Mouse (Mus musculus): Measurements from ENCODE around the gene Cct7. TPM values are rescaled to one million over a fixed set of nuclear protein-coding genes. Genes with fewer than 3 reads are reported as not detected.

Cct7 gene
- total and polyA plus RNA-seq, 2 experiments from 2014 or later = 273 to 552 TPM

DNA sequence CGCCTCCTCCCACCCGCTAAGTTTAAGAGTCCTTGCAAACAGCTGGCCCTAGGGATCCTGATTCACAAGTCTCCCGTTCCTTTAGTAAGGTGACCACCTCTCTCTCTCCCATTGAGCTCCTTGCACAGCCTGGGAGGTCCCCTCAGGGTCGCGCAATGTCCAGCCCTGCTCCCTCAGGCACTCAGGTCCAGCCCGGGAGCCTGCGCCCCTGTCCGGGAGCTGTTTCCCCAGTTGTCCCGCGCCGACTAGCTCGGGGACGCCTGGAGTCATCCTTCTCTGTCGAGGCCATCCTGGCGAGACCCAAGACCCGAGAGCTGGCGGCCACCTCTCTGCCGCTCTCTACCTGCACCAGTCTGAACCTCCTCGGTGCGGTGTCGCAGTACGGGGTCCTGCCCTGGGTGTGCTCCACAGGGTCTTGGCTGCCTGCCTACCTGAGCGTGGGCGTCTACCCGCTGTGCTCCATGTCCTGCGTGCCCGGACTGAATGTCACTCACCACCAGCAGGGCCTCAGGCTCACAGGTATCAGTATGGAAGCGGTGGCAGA is 27.4 kb upstream of the Cct7 start, which contains the start of gene Noto:
Gene Noto, plus strand, starts transcription at position 51 of the 544 bp plus-strand sequence.
- no peaks in the 10 kb centered on the region for H3K4me1 ChIP-seq (ENCODE audit: insufficient read depth)
- ATAC-seq = no peak
- H3K27me3 ChIP-seq (ENCODE audit: insufficient read depth, low read length) = peaks cover 5% of the 10 kb centered on the region; the same call in 1 of the 2 replicates
- H3K36me3 ChIP-seq (ENCODE audit: insufficient read depth) = no peaks in the 10 kb centered on the region
- no peak within 1 kb of the TSS for H3K27ac ChIP-seq (ENCODE audit: low read depth, low read length)
- no peak for DNase-seq
- TF ChIP-seq CTCF (IDR thresholded peaks at IDR 0.05; ENCODE audit: low read depth) = no peak
- no peaks in the 10 kb centered on the region for H3K9me3 ChIP-seq (ENCODE audit: low read length)
- H3K9ac ChIP-seq = no peak within 1 kb of the TSS
- H3K4me3 ChIP-seq (ENCODE audit: low read depth, low read length) = no peak within 1 kb of the TSS
- H3K4me2 ChIP-seq (ENCODE audit: low read depth) = no peak within 1 kb of the TSS
- WGBS = 18% methylated on average over 28 of the region's 28 CpGs

DNA sequence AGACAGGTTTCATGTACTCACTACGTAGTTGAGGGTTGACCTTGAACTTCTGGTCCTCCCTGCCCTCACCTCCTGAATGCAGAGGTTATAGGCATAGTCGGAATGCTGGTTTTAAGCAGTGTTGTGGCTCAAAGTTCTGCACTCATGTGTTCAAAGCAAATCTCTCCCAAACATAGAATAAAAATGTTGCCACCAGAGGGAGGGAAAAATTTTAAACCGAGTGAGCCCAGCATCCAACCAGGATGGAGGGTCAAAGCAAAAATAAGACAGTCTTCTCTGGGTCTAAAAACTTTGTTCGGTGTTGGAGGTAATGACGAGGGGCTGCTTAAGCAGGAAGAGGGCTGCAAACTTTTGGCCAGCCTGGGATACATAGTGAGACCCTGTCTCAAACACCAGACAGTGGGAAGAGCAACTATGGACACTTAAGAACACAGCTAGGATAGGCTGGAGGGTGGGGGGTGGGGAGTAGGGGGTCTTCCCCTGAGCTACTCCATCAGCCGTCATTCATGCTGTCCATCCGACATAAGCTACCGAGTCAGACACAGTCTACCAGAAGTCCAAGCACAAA is 20.0 kb upstream of the Cct7 start:
- Histone ChIP-seq H3K4me1 (ENCODE audit: insufficient read depth) (no peaks in the 10 kb centered on the region; the same call in none of the 2 replicates), H3K4me2 (ENCODE audit: low read depth) (peak overlapping the region; percentile 87), H3K27ac (ENCODE audit: low read depth, low read length) (no peak overlapping the region), H3K36me3 (ENCODE audit: insufficient read depth) (no peaks in the 10 kb centered on the region), H3K9me3 (ENCODE audit: low read length) (no peaks in the 10 kb centered on the region), H3K27me3 (ENCODE audit: insufficient read depth, low read length) (no peaks in the 10 kb centered on the region), H3K4me3 (ENCODE audit: low read depth, low read length) (peak overlapping the region; percentile 76), H3K9ac (peak overlapping the region; percentile 70)
- peak; percentile 28; the same call in 1 of the 2 replicates for TF ChIP-seq CTCF (IDR thresholded peaks at IDR 0.05; ENCODE audit: low read depth)
- WGBS = 42% methylated on average over 8 of the region's 8 CpGs
- DNase-seq (peak; percentile 8), ATAC-seq (peak; percentile 69)

DNA sequence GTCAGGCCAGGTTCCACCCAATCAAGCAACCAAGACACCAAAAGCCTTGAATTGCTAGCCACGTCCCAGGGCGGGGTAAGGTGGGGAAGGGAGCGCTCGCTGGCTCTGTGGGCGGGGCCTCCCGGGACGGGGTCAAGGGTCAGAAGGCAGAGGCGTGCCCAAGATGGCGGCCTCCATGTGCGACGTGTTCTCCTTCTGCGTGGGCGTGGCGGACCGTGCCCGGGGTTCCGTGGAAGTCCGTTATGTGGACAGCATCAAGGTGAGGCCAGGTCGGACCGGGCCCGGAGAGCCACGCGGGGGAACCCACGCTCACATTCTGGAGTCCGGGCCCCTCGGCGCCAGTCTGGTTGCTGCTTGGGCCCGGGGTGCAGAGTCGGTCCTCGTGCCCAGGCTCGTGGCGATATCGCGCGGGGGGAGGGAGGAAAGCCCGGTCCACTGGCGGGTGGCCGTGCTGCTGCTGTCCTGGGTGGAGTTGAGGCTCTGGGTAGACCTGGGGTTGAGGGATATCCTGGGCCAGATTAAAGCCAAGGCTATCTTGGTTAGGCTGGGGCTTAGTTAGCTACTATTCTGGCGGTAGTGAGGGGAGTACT is 19.4 kb upstream of the Cct7 start, which contains the start of gene Smyd5:
Gene Smyd5, plus strand, starts transcription at position 148 of the 590 bp plus-strand sequence.
- no peaks in the 10 kb centered on the region for H3K9me3 ChIP-seq (ENCODE audit: low read length)
- no peaks in the 10 kb centered on the region for H3K27me3 ChIP-seq (ENCODE audit: insufficient read depth, low read length)
- no peak for TF ChIP-seq CTCF (IDR thresholded peaks at IDR 0.05; ENCODE audit: low read depth)
- no peaks in the 10 kb centered on the region; the same call in none of the 2 replicates for H3K4me1 ChIP-seq (ENCODE audit: insufficient read depth)
- under 1% methylated on average over 39 of the region's 39 CpGs for WGBS
- peak within 1 kb of the TSS; percentile 76 for H3K4me3 ChIP-seq (ENCODE audit: low read depth, low read length)
- peak within 1 kb of the TSS; percentile 87 for H3K4me2 ChIP-seq (ENCODE audit: low read depth)
- H3K9ac ChIP-seq = peak within 1 kb of the TSS; percentile 70
- DNase-seq = peak; percentile 80
- 0 out of 2 replicates have a peak within 1 kb of the TSS, but pooled peaks have one; percentile 35 for H3K27ac ChIP-seq (ENCODE audit: low read depth, low read length)
- no peaks in the 10 kb centered on the region for H3K36me3 ChIP-seq (ENCODE audit: insufficient read depth)
- ATAC-seq = peak; percentile 90

DNA sequence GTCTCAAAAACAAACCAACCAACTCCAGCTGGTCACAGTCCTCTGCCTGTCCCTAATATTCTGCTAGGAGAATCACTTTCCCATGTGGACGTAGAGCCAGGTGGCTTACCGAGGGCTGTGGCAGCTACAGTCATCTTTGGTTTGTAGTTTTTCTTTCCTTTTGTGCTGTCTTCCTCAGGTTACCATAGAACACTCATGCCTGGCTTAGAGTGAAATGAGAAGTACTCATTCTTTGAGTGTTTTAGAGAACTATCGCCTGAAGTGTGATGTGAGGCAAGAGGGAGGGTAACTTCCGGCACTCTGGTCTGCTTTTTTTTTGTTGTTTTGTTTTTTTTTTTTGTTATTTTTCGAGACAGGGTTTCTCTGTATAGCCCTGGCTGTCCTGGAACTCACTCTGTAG is 17.4 kb upstream of the Cct7 start:
- WGBS = 82% methylated on average over 5 of the region's 5 CpGs
- H3K9me3 ChIP-seq (ENCODE audit: low read length) = no peaks in the 10 kb centered on the region

DNA sequence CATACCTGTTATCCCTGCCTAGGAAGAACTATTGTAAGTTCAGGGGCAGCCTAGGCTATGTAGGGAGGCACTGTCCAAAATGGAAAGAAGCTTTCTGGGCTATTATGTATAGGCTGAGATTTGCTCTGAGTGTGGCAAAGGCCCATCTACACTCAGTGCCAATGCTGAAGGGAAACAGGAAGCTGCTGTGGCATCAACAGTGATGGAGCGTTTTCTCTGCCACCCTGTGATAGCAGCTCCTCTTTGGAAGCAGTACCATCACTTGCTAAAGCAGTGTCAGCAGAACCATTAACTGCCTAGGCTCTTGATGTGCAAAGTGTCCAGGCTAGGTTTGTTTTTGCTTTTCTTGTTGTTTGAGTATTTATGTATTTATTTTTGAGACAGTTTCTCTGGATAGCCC is 15.1 kb upstream of the Cct7 start:
- Histone ChIP-seq H3K27me3 (ENCODE audit: insufficient read depth, low read length) (no peaks in the 10 kb centered on the region), H3K9me3 (ENCODE audit: low read length) (no peaks in the 10 kb centered on the region), H3K4me2 (ENCODE audit: low read depth) (no peak overlapping the region), H3K27ac (ENCODE audit: low read depth, low read length) (no peak overlapping the region), H3K4me3 (ENCODE audit: low read depth, low read length) (no peak overlapping the region), H3K9ac (no peak overlapping the region), H3K36me3 (ENCODE audit: insufficient read depth) (peaks cover 27% of the 10 kb centered on the region), H3K4me1 (ENCODE audit: insufficient read depth) (no peaks in the 10 kb centered on the region; the same call in none of the 2 replicates)
- WGBS = 79% methylated on average over 1 of the region's 1 CpGs
- no peak for DNase-seq
- no peak for TF ChIP-seq CTCF (IDR thresholded peaks at IDR 0.05; ENCODE audit: low read depth)
- ATAC-seq = no peak

More for the DNA sequence above, 17.4 kb upstream of the Cct7 start:
- Histone ChIP-seq H3K36me3 (ENCODE audit: insufficient read depth) (peaks cover 4% of the 10 kb centered on the region), H3K4me1 (ENCODE audit: insufficient read depth) (no peaks in the 10 kb centered on the region; the same call in none of the 2 replicates), H3K4me3 (ENCODE audit: low read depth, low read length) (no peak overlapping the region), H3K9ac (no peak overlapping the region), H3K27me3 (ENCODE audit: insufficient read depth, low read length) (no peaks in the 10 kb centered on the region), H3K4me2 (ENCODE audit: low read depth) (no peak overlapping the region), H3K27ac (ENCODE audit: low read depth, low read length) (no peak overlapping the region)
- no peak for TF ChIP-seq CTCF (IDR thresholded peaks at IDR 0.05; ENCODE audit: low read depth)
- DNase-seq = no peak
- no peak for ATAC-seq

DNA sequence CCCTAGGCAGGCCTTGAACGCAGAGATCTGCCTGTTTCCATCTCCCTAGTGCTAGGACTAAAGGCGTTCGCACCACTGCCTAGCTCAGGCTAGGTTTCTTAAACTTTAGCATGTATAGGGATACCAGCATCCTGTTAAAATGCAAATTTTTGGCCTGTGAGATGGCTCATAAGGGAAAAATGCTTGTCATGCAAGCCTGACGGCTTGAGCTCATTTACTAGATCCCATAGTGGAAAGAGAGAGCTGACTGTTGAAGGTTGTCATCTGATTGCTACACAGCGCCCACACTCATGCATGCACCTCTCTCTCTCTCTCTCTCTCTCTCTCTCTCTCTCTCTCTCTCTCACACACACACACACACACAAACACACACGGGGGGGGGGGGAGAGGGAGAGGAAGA is 14.7 kb upstream of the Cct7 start:
- 85% methylated on average over 5 of the region's 6 CpGs for WGBS
- no peak for TF ChIP-seq CTCF (IDR thresholded peaks at IDR 0.05; ENCODE audit: low read depth)
- Histone ChIP-seq H3K9ac (no peak overlapping the region), H3K27me3 (ENCODE audit: insufficient read depth, low read length) (no peaks in the 10 kb centered on the region), H3K4me2 (ENCODE audit: low read depth) (no peak overlapping the region), H3K9me3 (ENCODE audit: low read length) (no peaks in the 10 kb centered on the region), H3K36me3 (ENCODE audit: insufficient read depth) (peaks cover 29% of the 10 kb centered on the region), H3K4me3 (ENCODE audit: low read depth, low read length) (no peak overlapping the region), H3K27ac (ENCODE audit: low read depth, low read length) (no peak overlapping the region), H3K4me1 (ENCODE audit: insufficient read depth) (no peaks in the 10 kb centered on the region; the same call in none of the 2 replicates)
- DNase-seq = no peak
- ATAC-seq = no peak

DNA sequence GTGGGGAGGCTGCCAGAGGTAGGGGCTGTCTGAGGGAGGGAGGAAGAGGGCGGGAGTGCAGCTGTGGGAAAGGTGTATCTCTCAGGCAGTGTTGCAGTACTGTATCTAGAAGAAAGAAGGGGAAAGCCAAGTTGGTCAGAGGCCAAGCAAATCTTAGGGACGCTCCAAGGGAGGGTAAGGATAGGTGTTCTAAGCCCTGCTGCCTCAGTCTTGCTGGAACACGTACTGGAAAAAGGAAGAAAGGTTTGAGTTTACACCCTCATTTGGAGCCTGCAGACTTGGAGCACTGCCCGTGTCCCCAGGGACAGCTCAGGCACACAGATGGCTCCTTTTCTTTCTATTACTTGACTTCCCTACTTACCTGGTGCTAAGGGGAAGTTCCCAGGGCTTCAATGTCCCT is 10.2 kb upstream of the Cct7 start:
- H3K27me3 ChIP-seq (ENCODE audit: insufficient read depth, low read length) = no peaks in the 10 kb centered on the region
- no peak overlapping the region for H3K27ac ChIP-seq (ENCODE audit: low read depth, low read length)
- no peak overlapping the region for H3K9ac ChIP-seq
- no peak overlapping the region for H3K4me2 ChIP-seq (ENCODE audit: low read depth)
- no peaks in the 10 kb centered on the region for H3K4me1 ChIP-seq (ENCODE audit: insufficient read depth)
- ATAC-seq (no peak), DNase-seq (no peak)
- H3K36me3 ChIP-seq (ENCODE audit: insufficient read depth) = peaks cover 50% of the 10 kb centered on the region
- no peak for TF ChIP-seq CTCF (IDR thresholded peaks at IDR 0.05; ENCODE audit: low read depth)
- no peak overlapping the region for H3K4me3 ChIP-seq (ENCODE audit: low read depth, low read length)
- H3K9me3 ChIP-seq (ENCODE audit: low read length) = no peaks in the 10 kb centered on the region
- 87% methylated on average over 4 of the region's 4 CpGs for WGBS

Measured in forebrain, postnatal 0 days (tissue).